Mouse (Mus musculus) mesoderm, embryonic 11.5 days (tissue): ENCODE measurements around the gene Mrgprd.

Experiments
- DNase-seq: peaks from one replicate; pipeline ENCODE4 v3.0.0-alpha.2; 2012; ENCODE audit warnings: low read depth, low spot score

The Mrgprd gene

GRCm38 (mm10) chr7:145302488-145303285, 11.9 kb upstream of the Mrgprd start:
- DNase-seq, result peak; percentile 84

- DNase-seq, result no peak
Observed at GRCm38 (mm10) chr7:145304153-145304552, 10.5 kb upstream of the Mrgprd start.

- DNase-seq, result no peak
Observed at GRCm38 (mm10) chr7:145307636-145308035, 7.0 kb upstream of the Mrgprd start.

- no peak for DNase-seq
Observed at GRCm38 (mm10) chr7:145308061-145308675, 6.5 kb upstream of the Mrgprd start.

- DNase-seq, result no peak
Observed at GRCm38 (mm10) chr7:145308866-145309265, 5.8 kb upstream of the Mrgprd start.

GRCm38 (mm10) chr7:145309877-145310276, 4.8 kb upstream of the Mrgprd start:
- DNase-seq, result no peak

GRCm38 (mm10) chr7:145310526-145310925, 4.1 kb upstream of the Mrgprd start:
- DNase-seq, result no peak

- no peak for DNase-seq
Observed at GRCm38 (mm10) chr7:145312137-145312536, 2.5 kb upstream of the Mrgprd start.

- no peak for DNase-seq
Observed at GRCm38 (mm10) chr7:145317522-145317921, 2.9 kb downstream of the Mrgprd start.

- DNase-seq, result no peak
Observed at GRCm38 (mm10) chr7:145319481-145319880, 4.8 kb downstream of the Mrgprd start.

GRCm38 (mm10) chr7:145323607-145324006, 9.0 kb downstream of the Mrgprd start:
- DNase-seq, result no peak

GRCm38 (mm10) chr7:145325697-145326096, 11.1 kb downstream of the Mrgprd start:
- no peak for DNase-seq

- DNase-seq, result no peak
Observed at GRCm38 (mm10) chr7:145329982-145330381, 15.3 kb downstream of the Mrgprd start.

GRCm38 (mm10) chr7:145330641-145331040, 16.0 kb downstream of the Mrgprd start:
- no peak for DNase-seq

GRCm38 (mm10) chr7:145332376-145333041, 17.9 kb downstream of the Mrgprd start:
- no peak for DNase-seq

- no peak for DNase-seq
Observed at GRCm38 (mm10) chr7:145333936-145334335, 19.3 kb downstream of the Mrgprd start.

- DNase-seq, result no peak
Observed at GRCm38 (mm10) chr7:145334428-145335027, 19.9 kb downstream of the Mrgprd start.

GRCm38 (mm10) chr7:145335199-145335598, 20.6 kb downstream of the Mrgprd start:
- DNase-seq, result no peak

GRCm38 (mm10) chr7:145335616-145336332, 21.1 kb downstream of the Mrgprd start:
- DNase-seq, result no peak

GRCm38 (mm10) chr7:145337889-145338288, 23.3 kb downstream of the Mrgprd start:
- DNase-seq, result no peak

GRCm38 (mm10) chr7:145340248-145340904, 25.7 kb downstream of the Mrgprd start:
- no peak for DNase-seq
